Mouse (Mus musculus) heart, embryonic 11.5 days (tissue): Measurements from ENCODE around the gene Prap1. TPM values are rescaled to one million over a fixed set of nuclear protein-coding genes. Genes with fewer than 3 reads are reported as not detected.

ENCODE experiments used
- ATAC-seq: fragments of 200-750 bp; cut with Nextera tagmentation; replicated peaks from 2 replicates; pipeline ENCODE4 v1.8.0; 2017; ENCODE audit warnings: moderate library complexity; ENCODE audit not compliant: insufficient number of reproducible peaks, low FRiP score, low TSS enrichment
- H3K27ac ChIP-seq: fragments of 300-500 bp; sonication (generic); 2 replicates; pipeline ENCODE4 v1.5.1; 2014; ENCODE audit warnings: mild to moderate bottlenecking, low read depth, low read length
- H3K27me3 ChIP-seq: fragments of 300-500 bp; sonication (generic); 2 replicates; pipeline ENCODE4 v1.6.1; 2014; ENCODE audit warnings: mild to moderate bottlenecking, low read length, mixed read lengths; ENCODE audit not compliant: control insufficient read depth, insufficient read depth
- H3K36me3 ChIP-seq: fragments of 300-500 bp; sonication (generic); 2 replicates; pipeline ENCODE4 v1.6.1; 2014; ENCODE audit warnings: mild to moderate bottlenecking, low read length, moderate library complexity, mixed read lengths; ENCODE audit not compliant: control insufficient read depth, insufficient read depth
- H3K4me1 ChIP-seq: fragments of 300-500 bp; sonication (generic); 2 replicates; pipeline ENCODE4 v1.6.1; 2014; ENCODE audit warnings: low read length; ENCODE audit not compliant: control insufficient read depth, insufficient read depth
- H3K4me2 ChIP-seq: fragments of 300-500 bp; sonication (generic); 2 replicates; pipeline ENCODE4 v1.6.1; 2014; ENCODE audit warnings: mild to moderate bottlenecking, moderate library complexity
- H3K4me3 ChIP-seq: fragments of 300-500 bp; sonication (generic); 2 replicates; pipeline ENCODE4 v1.5.1; 2014; ENCODE audit warnings: low read depth, low read length
- H3K9ac ChIP-seq: fragments of 300-500 bp; sonication (generic); 2 replicates; pipeline ENCODE4 v1.6.1; 2014; ENCODE audit warnings: mild to moderate bottlenecking, low read depth, low read length, moderate library complexity
- H3K9me3 ChIP-seq: fragments of 300-500 bp; sonication (generic); replicated peaks from 2 replicates; pipeline ENCODE4 v1.6.1; 2016; ENCODE audit warnings: low read length; ENCODE audit not compliant: control insufficient read depth
- WGBS: fragments of 180-500 bp; shearing (Covaris S2); extraction: QIAGEN DNeasy Blood & Tissue Kit; methylation state at CpG from one replicate; pipeline ENCODE4 v1.1.7; 2014; ENCODE audit not compliant: insufficient replicate concordance; 5-methylcytosine and 5-hydroxymethylcytosine counted together
- polyA plus RNA-seq: library from polyadenylated mRNA; unstranded; fragments of >200 nt; fragmentation: Nextera tagmentation; extraction: Ambion mirVana; gene quantifications from 2 replicates; pipeline ENCODE4 v1.2.1, GENCODE M21; 2014

The Prap1 gene
- polyA plus RNA-seq, 1 experiment from 2014 or later = not detected

- Histone ChIP-seq H3K27me3 (no peaks in the 10 kb centered on the region), H3K4me1 (peaks cover under 1% of the 10 kb centered on the region), H3K4me2 (no peak overlapping the region), H3K27ac (no peak overlapping the region), H3K36me3 (no peaks in the 10 kb centered on the region), H3K4me3 (no peak overlapping the region), H3K9ac (no peak overlapping the region), H3K9me3 (no peaks in the 10 kb centered on the region)
- no peak for ATAC-seq
Measured at GRCm38 (mm10) chr7:140096055-140096454, 2.9 kb downstream of the Prap1 start.

GRCm38 (mm10) chr7:140098466-140098865 is 5.3 kb downstream of the Prap1 start:
- no peaks in the 10 kb centered on the region for H3K9me3 ChIP-seq
- no peak overlapping the region for H3K27ac ChIP-seq
- H3K36me3 ChIP-seq = no peaks in the 10 kb centered on the region
- no peak overlapping the region for H3K4me3 ChIP-seq
- 52% methylated on average over 1 of the region's 1 CpGs for WGBS
- no peak overlapping the region for H3K4me2 ChIP-seq
- no peak overlapping the region for H3K9ac ChIP-seq
- H3K27me3 ChIP-seq = no peaks in the 10 kb centered on the region
- H3K4me1 ChIP-seq = peaks cover 5% of the 10 kb centered on the region
- ATAC-seq = no peak

- Histone ChIP-seq H3K4me3 (peak overlapping the region; percentile 52), H3K4me1 (peaks cover 5% of the 10 kb centered on the region), H3K4me2 (peak overlapping the region; percentile 82), H3K9me3 (no peaks in the 10 kb centered on the region), H3K36me3 (peaks cover 4% of the 10 kb centered on the region; the same call in 1 of the 2 replicates), H3K27me3 (no peaks in the 10 kb centered on the region), H3K9ac (peak overlapping the region; percentile 82), H3K27ac (no peak overlapping the region)
- no peak for ATAC-seq
- 72% methylated on average over 10 of the region's 10 CpGs for WGBS
Measured at GRCm38 (mm10) chr7:140101498-140101897, 8.3 kb downstream of the Prap1 start.

- 1% methylated on average over 30 of the region's 30 CpGs for WGBS
- H3K4me2 ChIP-seq = peak within 1 kb of the TSS; percentile 82
- H3K9me3 ChIP-seq = no peaks in the 10 kb centered on the region
- H3K27me3 ChIP-seq = no peaks in the 10 kb centered on the region
- peaks cover 5% of the 10 kb centered on the region for H3K4me1 ChIP-seq
- ATAC-seq = peak; percentile 82
- H3K36me3 ChIP-seq = peaks cover 4% of the 10 kb centered on the region; the same call in 1 of the 2 replicates
- peak within 1 kb of the TSS; percentile 82 for H3K9ac ChIP-seq
- H3K4me3 ChIP-seq = peak within 1 kb of the TSS; percentile 52
- H3K27ac ChIP-seq = peak within 1 kb of the TSS; percentile 73; the same call in 1 of the 2 replicates
Measured at GRCm38 (mm10) chr7:140101993-140102860, 9.0 kb downstream of the Prap1 start, which contains the start of gene Fuom. TSS of gene Fuom (minus strand) at chr7:140102441.

GRCm38 (mm10) chr7:140104009-140104408 is 10.8 kb downstream of the Prap1 start:
- Histone ChIP-seq H3K4me3 (no peak overlapping the region), H3K36me3 (peaks cover 4% of the 10 kb centered on the region; the same call in 1 of the 2 replicates), H3K27ac (no peak overlapping the region), H3K4me1 (peaks cover 5% of the 10 kb centered on the region), H3K4me2 (no peak overlapping the region), H3K9ac (no peak overlapping the region), H3K27me3 (no peaks in the 10 kb centered on the region), H3K9me3 (no peaks in the 10 kb centered on the region)
- 77% methylated on average over 4 of the region's 4 CpGs for WGBS
- no peak for ATAC-seq

GRCm38 (mm10) chr7:140111943-140112342 is 18.7 kb downstream of the Prap1 start:
- no peak overlapping the region for H3K4me3 ChIP-seq
- peaks cover 20% of the 10 kb centered on the region for H3K36me3 ChIP-seq
- H3K27ac ChIP-seq = no peak overlapping the region
- no peaks in the 10 kb centered on the region for H3K9me3 ChIP-seq
- H3K9ac ChIP-seq = no peak overlapping the region
- H3K4me2 ChIP-seq = no peak overlapping the region
- no peak for ATAC-seq
- WGBS = 65% methylated on average over 3 of the region's 3 CpGs
- no peaks in the 10 kb centered on the region for H3K27me3 ChIP-seq
- H3K4me1 ChIP-seq = peaks cover 3% of the 10 kb centered on the region; the same call in 1 of the 2 replicates

GRCm38 (mm10) chr7:140115583-140116328 is 22.6 kb downstream of the Prap1 start, which contains the start of gene Paox:
TSS of gene Paox (plus strand) at chr7:140115799.
- Histone ChIP-seq H3K27me3 (no peaks in the 10 kb centered on the region), H3K36me3 (peaks cover 10% of the 10 kb centered on the region), H3K9me3 (no peaks in the 10 kb centered on the region), H3K4me1 (peaks cover 3% of the 10 kb centered on the region; the same call in 1 of the 2 replicates), H3K9ac (peak within 1 kb of the TSS; percentile 92), H3K27ac (peak within 1 kb of the TSS; percentile 79), H3K4me2 (peak within 1 kb of the TSS; percentile 93), H3K4me3 (peak within 1 kb of the TSS; percentile 80)
- WGBS = 2% methylated on average over 23 of the region's 23 CpGs
- peak; percentile 77 for ATAC-seq

- H3K36me3 ChIP-seq = peaks cover 4% of the 10 kb centered on the region; the same call in 1 of the 2 replicates
- H3K4me2 ChIP-seq = peak within 1 kb of the TSS; percentile 93
- peak within 1 kb of the TSS; percentile 80 for H3K4me3 ChIP-seq
- peak within 1 kb of the TSS; percentile 92 for H3K9ac ChIP-seq
- ATAC-seq = peak; percentile 97
- peaks cover 3% of the 10 kb centered on the region; the same call in 1 of the 2 replicates for H3K4me1 ChIP-seq
- H3K9me3 ChIP-seq = no peaks in the 10 kb centered on the region
- peak within 1 kb of the TSS; percentile 79 for H3K27ac ChIP-seq
- 4% methylated on average over 28 of the region's 28 CpGs for WGBS
- no peaks in the 10 kb centered on the region for H3K27me3 ChIP-seq
Measured at GRCm38 (mm10) chr7:140116329-140117054, 23.3 kb downstream of the Prap1 start, which contains the start of gene Echs1. TSS of gene Echs1 (minus strand) at chr7:140116476.
